Mouse (Mus musculus) fibroblast of lung, adult 2 months (primary cell): ENCODE measurements at regions not wholly inside any gene's neighbourhood (a gene's known extent, or its start where the extent isn't known, plus 50 kb on each side); places are given as distances from the start of the nearest gene placed in this dataset.

ENCODE experiments used
- DNase-seq: peaks from one replicate; pipeline ENCODE4 v3.0.0-alpha.2; 2011; ENCODE audit warnings: low read depth

GRCm38 (mm10) chr2:128372204-128372603 is 218.8 kb upstream of the Spdye4c start:
- no peak for DNase-seq

- DNase-seq, result no peak
Observed at GRCm38 (mm10) chr2:128373363-128374252, 217.4 kb upstream of the Spdye4c start.

- DNase-seq, result no peak
Observed at GRCm38 (mm10) chr2:128374253-128374566, 216.8 kb upstream of the Spdye4c start.

GRCm38 (mm10) chr2:128374926-128375325 is 216.1 kb upstream of the Spdye4c start:
- no peak for DNase-seq

- DNase-seq, result no peak
Observed at GRCm38 (mm10) chr2:128375827-128376226, 215.2 kb upstream of the Spdye4c start.

GRCm38 (mm10) chr2:128377176-128377575 is 213.8 kb upstream of the Spdye4c start:
- no peak for DNase-seq

GRCm38 (mm10) chr2:128377680-128378079 is 213.3 kb upstream of the Spdye4c start:
- no peak for DNase-seq

GRCm38 (mm10) chr2:128378456-128378855 is 212.6 kb upstream of the Spdye4c start:
- no peak for DNase-seq

GRCm38 (mm10) chr2:128379151-128379550 is 211.9 kb upstream of the Spdye4c start:
- DNase-seq, result no peak

- DNase-seq, result no peak
Observed at GRCm38 (mm10) chr2:128379554-128379953, 211.5 kb upstream of the Spdye4c start.

GRCm38 (mm10) chr2:128380581-128380980 is 210.4 kb upstream of the Spdye4c start:
- DNase-seq, result peak; percentile 35

GRCm38 (mm10) chr2:128381684-128382205 is 209.3 kb upstream of the Spdye4c start:
- no peak for DNase-seq

- no peak for DNase-seq
Observed at GRCm38 (mm10) chr2:128382473-128382872, 208.5 kb upstream of the Spdye4c start.

- no peak for DNase-seq
Observed at GRCm38 (mm10) chr2:128384612-128385011, 206.4 kb upstream of the Spdye4c start.

GRCm38 (mm10) chr2:128386846-128387621 is 204.0 kb upstream of the Spdye4c start:
- no peak for DNase-seq

GRCm38 (mm10) chr2:128387851-128388471 is 203.0 kb upstream of the Spdye4c start:
- no peak for DNase-seq

GRCm38 (mm10) chr2:128388883-128389470 is 202.0 kb upstream of the Spdye4c start:
- DNase-seq, result no peak

- DNase-seq, result no peak
Observed at GRCm38 (mm10) chr2:128392344-128392743, 198.7 kb upstream of the Spdye4c start.

- DNase-seq, result no peak
Observed at GRCm38 (mm10) chr2:128393401-128393800, 197.6 kb upstream of the Spdye4c start.

- no peak for DNase-seq
Observed at GRCm38 (mm10) chr2:128393921-128394320, 197.1 kb upstream of the Spdye4c start.

- no peak for DNase-seq
Observed at GRCm38 (mm10) chr2:128395308-128396007, 195.6 kb upstream of the Spdye4c start.

GRCm38 (mm10) chr2:128396008-128396346 is 195.0 kb upstream of the Spdye4c start:
- peak; percentile 76 for DNase-seq
